ENCODE assay signal across 12 mouse cellular contexts in genomic region chr10:99085240-99085587, GRCm38 (mm10). TPM values are rescaled to one million over a fixed set of nuclear protein-coding genes. Genes with fewer than 3 reads are reported as not detected.
A peak's percentile ranks its signal among the peaks of the same experiment; 100 is the strongest.
DNase-seq lines count a peak whose midpoint lies in the region; ATAC-seq and TF ChIP-seq lines count a peak whose summit lies in the region.
"Had no signal": no experiment of that assay in that cellular context is flagged by ENCODE, and none has a peak within 500 bp of the region (broad histone marks: within the 10 kb centered on the region; RNA-seq: fewer than 3 reads in every experiment).

No protein-coding gene starts in this region.

- TF ChIP-seq CTCF in hindbrain, postnatal 0 days (IDR thresholded peaks at IDR 0.05; ENCODE audit: low read depth): no peak

- H3K27ac ChIP-seq in hindbrain, embryonic 11.5 days (ENCODE audit: low read depth, low read length): no peak overlapping the region
- no peak overlapping the region for H3K27ac ChIP-seq in hindbrain, embryonic 10.5 days
- no peak overlapping the region for H3K27ac ChIP-seq in hindbrain, postnatal 0 days
- H3K27ac ChIP-seq: gastrocnemius, adult 2 months had no signal

- WGBS in hindbrain, embryonic 11.5 days: 70% methylated on average over 6 of the region's 6 CpGs
- WGBS in hindbrain, embryonic 10.5 days: 62% methylated on average over 6 of the region's 6 CpGs
- WGBS in hindbrain, postnatal 0 days: 71% methylated on average over 6 of the region's 6 CpGs

- no peaks in the 10 kb centered on the region for H3K36me3 ChIP-seq in hindbrain, embryonic 11.5 days (ENCODE audit: control insufficient read depth, insufficient read depth, low read length)
- H3K36me3 ChIP-seq in hindbrain, embryonic 10.5 days: no peaks in the 10 kb centered on the region
- H3K36me3 ChIP-seq in hindbrain, postnatal 0 days (ENCODE audit: insufficient read depth, low read length): no peaks in the 10 kb centered on the region

- no peak overlapping the region for H3K4me2 ChIP-seq in hindbrain, embryonic 11.5 days (replicated peaks; ENCODE audit: low read depth, low read length)
- H3K4me2 ChIP-seq in hindbrain, postnatal 0 days (ENCODE audit: low read depth, low read length): peak overlapping the region; percentile 14; the same call in 1 of the 2 replicates

- no peaks in the 10 kb centered on the region for H3K4me1 ChIP-seq in hindbrain, embryonic 11.5 days (replicated peaks; ENCODE audit: control insufficient read depth, insufficient read depth, low read length)
- H3K4me1 ChIP-seq in hindbrain, embryonic 10.5 days (replicated peaks): no peaks in the 10 kb centered on the region
- H3K4me1 ChIP-seq in hindbrain, postnatal 0 days (ENCODE audit: insufficient read depth, low read length): no peaks in the 10 kb centered on the region

- H3K27me3 ChIP-seq in hindbrain, embryonic 11.5 days (ENCODE audit: control insufficient read depth, insufficient read depth, low read length): no peaks in the 10 kb centered on the region
- no peaks in the 10 kb centered on the region for H3K27me3 ChIP-seq in hindbrain, embryonic 10.5 days (ENCODE audit: insufficient read depth, poor library complexity, severe bottlenecking)
- no peaks in the 10 kb centered on the region for H3K27me3 ChIP-seq in hindbrain, postnatal 0 days (ENCODE audit: insufficient read depth, low read length)

- H3K9ac ChIP-seq in hindbrain, embryonic 11.5 days (ENCODE audit: low read depth, low read length): no peak overlapping the region
- H3K9ac ChIP-seq in hindbrain, postnatal 0 days (replicated peaks; ENCODE audit: low read length): no peak overlapping the region

- no peaks in the 10 kb centered on the region for H3K9me3 ChIP-seq in hindbrain, embryonic 11.5 days (ENCODE audit: control insufficient read depth, low read length)
- H3K9me3 ChIP-seq in hindbrain, embryonic 10.5 days: no peaks in the 10 kb centered on the region
- no peaks in the 10 kb centered on the region for H3K9me3 ChIP-seq in hindbrain, postnatal 0 days (ENCODE audit: low read length)

- no peak for DNase-seq in hindbrain, embryonic 11.5 days (ENCODE audit: low spot score)
- no peak for DNase-seq in hindbrain, embryonic 10.5 days (ENCODE audit: low spot score)
- peak; percentile 32 for DNase-seq in testis, postnatal 10 days (ENCODE audit: low spot score)
- no peak for DNase-seq in testis, postnatal 14 days (ENCODE audit: low spot score)
- no peak for DNase-seq in hindbrain, postnatal 0 days (ENCODE audit: low spot score)

- H3K4me3 ChIP-seq in hindbrain, embryonic 11.5 days (ENCODE audit: low read depth, low read length): no peak overlapping the region
- H3K4me3 ChIP-seq in hindbrain, embryonic 10.5 days: no peak overlapping the region
- H3K4me3 ChIP-seq in hindbrain, postnatal 0 days (ENCODE audit: low read length): no peak overlapping the region
- H3K4me3 ChIP-seq: gastrocnemius, adult 2 months had no signal

- ATAC-seq in hindbrain, embryonic 11.5 days (ENCODE audit: low FRiP score): peak; percentile 59
- ATAC-seq in hindbrain, postnatal 0 days: peak; percentile 58; the same call in 1 of the 2 replicates
- no peak for ATAC-seq in megakaryocyte, adult 5-6 weeks (ENCODE audit: poor library complexity, severe bottlenecking)
- no peak for ATAC-seq in erythroblast, adult 5-6 weeks (replicated peaks; ENCODE audit: low FRiP score, poor library complexity, severe bottlenecking)

RNA-seq across cellular contexts. Expression of gene Poc1b, which starts 21.6 kb away (rescaled TPM):
- polyA plus RNA-seq in hindbrain, embryonic 11.5 days (2014; fragmentation: Nextera tagmentation; extraction: Ambion mirVana): 26.5 and 34.1 TPM in 2 replicates
- polyA plus RNA-seq in hindbrain, embryonic 10.5 days (2016; fragmentation: Nextera tagmentation; extraction: Ambion mirVana): 27.6 and 33.4 TPM in 2 replicates
- total RNA-seq in hindbrain, postnatal 0 days (2014; rRNA removed): 10.1 and 13.8 TPM in 2 replicates
- polyA plus RNA-seq in hindbrain, postnatal 0 days (2015; fragmentation: Nextera tagmentation; extraction: Ambion mirVana): 9.7 and 11.0 TPM in 2 replicates
- 18.5 and 22.2 TPM in 2 replicates for total RNA-seq in megakaryocyte, adult 5-6 weeks (2015)
- 9.0 and 9.1 TPM in 2 replicates for total RNA-seq in megakaryocyte, adult 5-6 weeks (2017)
- 9.2 and 18.6 TPM in 2 replicates for total RNA-seq in erythroblast, adult 5-6 weeks (2015; ENCODE audit: low replicate concordance)
- total RNA-seq in erythroblast, adult 5-6 weeks (2017; ENCODE audit: low replicate concordance): 1.3 and 3.7 TPM in 2 replicates

RNA-seq across cellular contexts. Expression of gene Galnt4, which starts 22.7 kb away (rescaled TPM):
- 4.2 and 4.7 TPM in 2 replicates for polyA plus RNA-seq in hindbrain, embryonic 11.5 days (2014; fragmentation: Nextera tagmentation; extraction: Ambion mirVana)
- 3.5 and 4.4 TPM in 2 replicates for polyA plus RNA-seq in hindbrain, embryonic 10.5 days (2016; fragmentation: Nextera tagmentation; extraction: Ambion mirVana)
- 5.1 and 5.2 TPM in 2 replicates for total RNA-seq in hindbrain, postnatal 0 days (2014; rRNA removed)
- polyA plus RNA-seq in hindbrain, postnatal 0 days (2015; fragmentation: Nextera tagmentation; extraction: Ambion mirVana): 3.3 and 3.4 TPM in 2 replicates
- total RNA-seq in megakaryocyte, adult 5-6 weeks (2015): 8.5 and 9.9 TPM in 2 replicates
- 9.2 and 12.6 TPM in 2 replicates for total RNA-seq in megakaryocyte, adult 5-6 weeks (2017)
- 2.5 TPM in 2 replicates for total RNA-seq in erythroblast, adult 5-6 weeks (2015; ENCODE audit: low replicate concordance)
- 2.2 and 4.4 TPM in 2 replicates for total RNA-seq in erythroblast, adult 5-6 weeks (2017; ENCODE audit: low replicate concordance)

RNA-seq across cellular contexts. Expression of gene Phxr2, which starts 40.9 kb away (rescaled TPM):
- polyA plus RNA-seq in hindbrain, embryonic 11.5 days (2014; fragmentation: Nextera tagmentation; extraction: Ambion mirVana): not detected in 2 replicates
- polyA plus RNA-seq in hindbrain, embryonic 10.5 days (2016; fragmentation: Nextera tagmentation; extraction: Ambion mirVana): 0.24 TPM in 1 of 2 replicates, not detected in the other
- total RNA-seq in hindbrain, postnatal 0 days (2014; rRNA removed): not detected in 2 replicates
- polyA plus RNA-seq in hindbrain, postnatal 0 days (2015; fragmentation: Nextera tagmentation; extraction: Ambion mirVana): not detected in 2 replicates
- not detected in 2 replicates for total RNA-seq in megakaryocyte, adult 5-6 weeks (2015)
- not detected in 2 replicates for total RNA-seq in megakaryocyte, adult 5-6 weeks (2017)
- not detected in 2 replicates for total RNA-seq in erythroblast, adult 5-6 weeks (2015; ENCODE audit: low replicate concordance)
- total RNA-seq in erythroblast, adult 5-6 weeks (2017; ENCODE audit: low replicate concordance): not detected in 2 replicates
- total RNA-seq: adrenal gland, postnatal 4 days; gastrocnemius, adult 2 months; heart, postnatal 10 days; left cerebral cortex, postnatal 10 days had no signal
- polyA plus RNA-seq: embryonic facial prominence, embryonic 11.5 days had no signal

Comparison
In these comparisons a context has a peak if more than half of its experiments do, and no peak if none do; other contexts are left out.
1. ATAC-seq: peak in hindbrain, embryonic 11.5 days (single experiment) and hindbrain, postnatal 0 days (single experiment); none in megakaryocyte, adult 5-6 weeks (single experiment) and erythroblast, adult 5-6 weeks (single experiment).